9 mouse cellular contexts compared by ENCODE assay signal in the genomic region with DNA sequence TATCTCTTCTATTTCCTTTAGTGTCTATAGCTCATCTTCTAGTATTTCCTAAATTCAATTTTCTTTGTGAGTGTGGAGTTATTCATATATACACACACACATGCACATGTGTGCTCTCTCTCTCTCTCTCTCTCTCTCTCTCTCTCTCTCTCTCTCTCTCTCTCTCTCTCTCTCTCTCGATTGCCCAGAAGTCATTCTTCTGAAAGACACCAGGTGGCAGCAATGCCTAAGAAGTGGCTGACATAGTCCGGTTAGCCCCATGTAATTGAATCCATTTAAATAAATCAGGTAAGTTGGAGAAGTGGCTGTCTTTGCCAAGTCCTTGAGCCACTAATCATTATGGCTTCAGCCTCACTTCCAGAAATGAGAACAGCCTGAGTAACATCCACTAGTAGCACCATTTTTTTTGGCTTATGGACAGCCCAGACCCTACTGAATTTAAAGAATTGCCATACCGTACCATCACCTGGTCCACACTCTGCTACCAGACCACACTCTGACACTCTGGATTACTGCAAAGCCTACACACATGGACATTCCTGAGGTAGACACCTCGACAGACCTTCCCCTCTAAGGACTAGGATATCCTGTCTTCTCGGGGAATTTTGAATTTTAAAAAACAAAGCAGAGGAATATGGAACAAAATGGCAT. TPM values are rescaled to one million over a fixed set of nuclear protein-coding genes. Genes with fewer than 3 reads are reported as not detected.
DNase-seq lines count a peak whose midpoint lies in the region; ATAC-seq and TF ChIP-seq lines count a peak whose summit lies in the region.
"Had no signal": no experiment of that assay in that cellular context is flagged by ENCODE, and none has a peak within 500 bp of the region (broad histone marks: within the 10 kb centered on the region; RNA-seq: fewer than 3 reads in every experiment).

No protein-coding gene starts in this region.

- no peak overlapping the region for H3K4me3 ChIP-seq in liver, adult 2 months (ENCODE audit: insufficient read depth, low read depth, low read length)
- H3K4me3 ChIP-seq in liver, embryonic 12.5 days: no peak overlapping the region
- no peak overlapping the region for H3K4me3 ChIP-seq in embryonic facial prominence, embryonic 10.5 days
- H3K4me3 ChIP-seq in hindbrain, embryonic 14.5 days (replicated peaks; ENCODE audit: low read length): no peak overlapping the region
- H3K4me3 ChIP-seq in left cerebral cortex, adult 2 months: no peak overlapping the region
- H3K4me3 ChIP-seq in midbrain, embryonic 15.5 days: no peak overlapping the region
- H3K4me3 ChIP-seq: limb, embryonic 15.5 days had no signal

- WGBS in liver, adult 2 months: 39% methylated on average over 5 of the region's 5 CpGs
- 27% methylated on average over 5 of the region's 5 CpGs for WGBS in liver, embryonic 12.5 days (ENCODE audit: insufficient replicate concordance)
- WGBS in embryonic facial prominence, embryonic 10.5 days: 47% methylated on average over 5 of the region's 5 CpGs
- WGBS in hindbrain, embryonic 14.5 days: 40% methylated on average over 5 of the region's 5 CpGs
- 45% methylated on average over 5 of the region's 5 CpGs for whole genome bisulfite sequencing in midbrain, embryonic 15.5 days

- no peak for ATAC-seq in liver, embryonic 12.5 days
- peak; percentile 79 for ATAC-seq in hindbrain, embryonic 14.5 days (ENCODE audit: low FRiP score)
- peak; percentile 91 for ATAC-seq in midbrain, embryonic 15.5 days (replicated peaks)

- no peaks in the 10 kb centered on the region for H3K79me2 ChIP-seq in liver, adult 2 months (ENCODE audit: control insufficient read depth, insufficient read depth, low read length)

- no peaks in the 10 kb centered on the region for H3K27me3 ChIP-seq in liver, adult 2 months (ENCODE audit: control insufficient read depth, insufficient read depth, low read length)
- H3K27me3 ChIP-seq in liver, embryonic 12.5 days (replicated peaks): no peaks in the 10 kb centered on the region
- no peaks in the 10 kb centered on the region for H3K27me3 ChIP-seq in embryonic facial prominence, embryonic 10.5 days (replicated peaks; ENCODE audit: low read depth, poor library complexity, severe bottlenecking)
- no peaks in the 10 kb centered on the region for H3K27me3 ChIP-seq in hindbrain, embryonic 14.5 days (ENCODE audit: control insufficient read depth, insufficient read depth, low read length)
- no peaks in the 10 kb centered on the region for H3K27me3 ChIP-seq in midbrain, embryonic 15.5 days (replicated peaks)
- H3K27me3 ChIP-seq: limb, embryonic 15.5 days had no signal

- H3K36me3 ChIP-seq in liver, adult 2 months (ENCODE audit: control insufficient read depth, insufficient read depth, low read length): no peaks in the 10 kb centered on the region
- no peaks in the 10 kb centered on the region for H3K36me3 ChIP-seq in liver, embryonic 12.5 days
- no peaks in the 10 kb centered on the region for H3K36me3 ChIP-seq in embryonic facial prominence, embryonic 10.5 days (replicated peaks)
- H3K36me3 ChIP-seq in hindbrain, embryonic 14.5 days (replicated peaks; ENCODE audit: control insufficient read depth, insufficient read depth): no peaks in the 10 kb centered on the region
- H3K36me3 ChIP-seq in midbrain, embryonic 15.5 days (replicated peaks): no peaks in the 10 kb centered on the region
- H3K36me3 ChIP-seq: limb, embryonic 15.5 days had no signal

- no peaks in the 10 kb centered on the region for H3K4me1 ChIP-seq in liver, adult 2 months (ENCODE audit: control insufficient read depth, insufficient read depth, low read length)
- no peaks in the 10 kb centered on the region for H3K4me1 ChIP-seq in liver, embryonic 12.5 days
- no peaks in the 10 kb centered on the region for H3K4me1 ChIP-seq in embryonic facial prominence, embryonic 10.5 days
- H3K4me1 ChIP-seq in hindbrain, embryonic 14.5 days (replicated peaks; ENCODE audit: control insufficient read depth, insufficient read depth, low read length): no peaks in the 10 kb centered on the region
- H3K4me1 ChIP-seq in midbrain, embryonic 15.5 days: no peaks in the 10 kb centered on the region
- H3K4me1 ChIP-seq: limb, embryonic 15.5 days had no signal

- no peak overlapping the region for H3K9ac ChIP-seq in liver, adult 2 months (ENCODE audit: low read depth, low read length)
- no peak overlapping the region for H3K9ac ChIP-seq in liver, embryonic 12.5 days
- no peak overlapping the region for H3K9ac ChIP-seq in hindbrain, embryonic 14.5 days
- no peak overlapping the region for H3K9ac ChIP-seq in midbrain, embryonic 15.5 days
- H3K9ac ChIP-seq: limb, embryonic 15.5 days had no signal

- TF ChIP-seq POLR2A in liver, adult 2 months (IDR thresholded peaks at IDR 0.05; ENCODE audit: extremely low read depth, insufficient read depth, low read length): no peak

- H3K27ac ChIP-seq in liver, adult 2 months (replicated peaks; ENCODE audit: insufficient read depth, low read depth, low read length): no peak overlapping the region
- H3K27ac ChIP-seq in liver, embryonic 12.5 days: no peak overlapping the region
- no peak overlapping the region for H3K27ac ChIP-seq in embryonic facial prominence, embryonic 10.5 days (replicated peaks)
- H3K27ac ChIP-seq in hindbrain, embryonic 14.5 days: no peak overlapping the region
- no peak overlapping the region for H3K27ac ChIP-seq in left cerebral cortex, adult 2 months
- no peak overlapping the region for H3K27ac ChIP-seq in midbrain, embryonic 15.5 days
- H3K27ac ChIP-seq: limb, embryonic 15.5 days had no signal

- no peak overlapping the region for H3K4me2 ChIP-seq in liver, embryonic 12.5 days
- no peak overlapping the region for H3K4me2 ChIP-seq in hindbrain, embryonic 14.5 days (replicated peaks)
- H3K4me2 ChIP-seq in midbrain, embryonic 15.5 days: no peak overlapping the region
- H3K4me2 ChIP-seq: limb, embryonic 15.5 days had no signal

- TF ChIP-seq CTCF in liver, adult 2 months (IDR thresholded peaks at IDR 0.05; ENCODE audit: low read depth, low read length): no peak
- TF ChIP-seq CTCF in left cerebral cortex, adult 2 months (IDR thresholded peaks at IDR 0.05): peak; percentile 70

- DNase-seq in liver, adult 2 months (ENCODE audit: extremely low read depth, low read depth, low spot score): peak; percentile 48
- peak; percentile 51 for DNase-seq in adrenal gland, postnatal 10 days
- peak; percentile 50 for DNase-seq in embryonic facial prominence, embryonic 10.5 days (ENCODE audit: low spot score)
- DNase-seq in hindbrain, embryonic 14.5 days (ENCODE audit: low spot score): peak; percentile 84
- peak; percentile 46 to 48 for DNase-seq in left cerebral cortex, adult 2 months (ENCODE audit: extremely low spot score in 1 of 2, low spot score in 2 of 2)
- no peak for DNase-seq in B cell, adult 2 months

- intact Hi-C loops in left cerebral cortex, adult 2 months (cut with DNase I): loop anchor here (1.0 to 10.0 kb wide), 4 partner anchors 378 to 625 kb away; no protein-coding TSS in a partner anchor

- H3K9me3 ChIP-seq in liver, embryonic 12.5 days (replicated peaks): no peaks in the 10 kb centered on the region
- no peaks in the 10 kb centered on the region for H3K9me3 ChIP-seq in embryonic facial prominence, embryonic 10.5 days
- H3K9me3 ChIP-seq in hindbrain, embryonic 14.5 days (ENCODE audit: control insufficient read depth, low read length): no peaks in the 10 kb centered on the region
- no peaks in the 10 kb centered on the region for H3K9me3 ChIP-seq in midbrain, embryonic 15.5 days
- H3K9me3 ChIP-seq: limb, embryonic 15.5 days had no signal

RNA-seq across cellular contexts. Expression of a gene that starts 49.5 kb away (rescaled TPM):
- total RNA-seq in liver, adult 2 months (2014; rRNA removed): not detected in 2 replicates
- polyA plus RNA-seq in liver, adult 2 months (2012; rRNA removed): not detected in 2 replicates
- not detected in 2 replicates for polyA plus RNA-seq in liver, embryonic 12.5 days (2016; fragmentation: Nextera tagmentation; extraction: Ambion mirVana)
- 1 to 10 TPM; 2.9 to 3.6 TPM for total RNA-seq in adrenal gland, postnatal 10 days (2021)
- 22.4 and 27.1 TPM in 2 replicates for polyA plus RNA-seq in embryonic facial prominence, embryonic 10.5 days (2016; fragmentation: Nextera tagmentation; extraction: Ambion mirVana)
- 1.5 and 2.1 TPM in 2 replicates for polyA plus RNA-seq in hindbrain, embryonic 14.5 days (2014; fragmentation: Nextera tagmentation; extraction: Ambion mirVana)
- under 1 TPM in 1 of 2 experiments, not detected in 1; 0.18 TPM for total RNA-seq in left cerebral cortex, adult 2 months (2021)
- polyA plus RNA-seq in midbrain, embryonic 15.5 days (2015; fragmentation: Nextera tagmentation; extraction: Ambion mirVana): 5.1 and 6.0 TPM in 2 replicates
- polyA plus RNA-seq: limb, embryonic 15.5 days had no signal

Comparison
In these comparisons a context has a peak if more than half of its experiments do, and no peak if none do; other contexts are left out.
1. DNase-seq: peak in liver, adult 2 months (single experiment), adrenal gland, postnatal 10 days (single experiment), embryonic facial prominence, embryonic 10.5 days (single experiment), hindbrain, embryonic 14.5 days (single experiment) and left cerebral cortex, adult 2 months (2 of 2); none in B cell, adult 2 months (0 of 2).